Mouse (Mus musculus): ENCODE results near the gene Atp4b. TPM values are rescaled to one million over a fixed set of nuclear protein-coding genes. Genes with fewer than 3 reads are reported as not detected.

Gene Atp4b
- total RNA-seq, 2 experiments from 2014 or later: not detected

- Histone ChIP-seq H3K27ac (no peak overlapping the region), H3K4me3 (no peak overlapping the region)
- no peak for DNase-seq (ENCODE audit: low spot score in 2 of 2)
- TF ChIP-seq CTCF (conservative IDR thresholded peaks at IDR 0.05): no peak
Observed at GRCm38 (mm10) chr8:13360213-13360612, 36.4 kb downstream of the Atp4b start.

GRCm38 (mm10) chr8:13356681-13357080, 39.9 kb downstream of the Atp4b start:
- Histone ChIP-seq H3K27ac (no peak overlapping the region), H3K4me3 (no peak overlapping the region)
- DNase-seq (ENCODE audit: low spot score in 2 of 2): no peak
- peak; percentile 19; the same call in 1 of the 2 replicates for TF ChIP-seq CTCF (conservative IDR thresholded peaks at IDR 0.05)

- Histone ChIP-seq H3K4me3 (no peak overlapping the region), H3K27ac (peak overlapping the region; percentile 39; the same call in 1 of the 2 replicates)
- DNase-seq (ENCODE audit: low spot score in 2 of 2): no peak
- TF ChIP-seq CTCF (conservative IDR thresholded peaks at IDR 0.05): no peak
Observed at GRCm38 (mm10) chr8:13356221-13356620, 40.4 kb downstream of the Atp4b start.

- Histone ChIP-seq H3K27ac (peak overlapping the region; percentile 76), H3K4me3 (no peak overlapping the region)
- no peak for DNase-seq (ENCODE audit: low spot score in 2 of 2)
- no peak for TF ChIP-seq CTCF (conservative IDR thresholded peaks at IDR 0.05)
Observed at GRCm38 (mm10) chr8:13353883-13354282, 42.7 kb downstream of the Atp4b start.

GRCm38 (mm10) chr8:13353155-13353833, 43.3 kb downstream of the Atp4b start:
- DNase-seq (ENCODE audit: low spot score in 2 of 2): no peak
- Histone ChIP-seq H3K27ac (peak overlapping the region; percentile 76), H3K4me3 (no peak overlapping the region)
- no peak for TF ChIP-seq CTCF (conservative IDR thresholded peaks at IDR 0.05)

GRCm38 (mm10) chr8:13352601-13353000, 44.0 kb downstream of the Atp4b start:
- no peak for TF ChIP-seq CTCF (conservative IDR thresholded peaks at IDR 0.05)
- Histone ChIP-seq H3K4me3 (no peak overlapping the region), H3K27ac (peak overlapping the region; percentile 76)
- peak; percentile 32 to 39 for DNase-seq (ENCODE audit: low spot score in 2 of 2)

- no peak overlapping the region for H3K4me3 ChIP-seq
- no peak for TF ChIP-seq CTCF (conservative IDR thresholded peaks at IDR 0.05)
- no peak for DNase-seq (ENCODE audit: low spot score in 2 of 2)
- H3K27ac ChIP-seq: peak overlapping the region; percentile 76; the same call in 1 of the 2 replicates
Observed at GRCm38 (mm10) chr8:13351593-13351992, 45.0 kb downstream of the Atp4b start.

- TF ChIP-seq CTCF (conservative IDR thresholded peaks at IDR 0.05): no peak
Observed at GRCm38 (mm10) chr8:13350052-13350451, 46.6 kb downstream of the Atp4b start.

GRCm38 (mm10) chr8:13343134-13343533, 53.5 kb downstream of the Atp4b start:
- H3K27ac ChIP-seq: no peak overlapping the region
- no peak for TF ChIP-seq CTCF (conservative IDR thresholded peaks at IDR 0.05)
- DNase-seq (ENCODE audit: low spot score in 2 of 2): no peak
- H3K4me3 ChIP-seq: no peak overlapping the region

More at GRCm38 (mm10) chr8:13350052-13350451, 46.6 kb downstream of the Atp4b start:
- Histone ChIP-seq H3K27ac (no peak overlapping the region), H3K4me3 (no peak overlapping the region)
- no peak for DNase-seq (ENCODE audit: low spot score in 2 of 2)

- no peak overlapping the region for H3K4me3 ChIP-seq
- DNase-seq (ENCODE audit: low spot score in 2 of 2): no peak
- H3K27ac ChIP-seq: no peak overlapping the region
- TF ChIP-seq CTCF (conservative IDR thresholded peaks at IDR 0.05): no peak
Observed at GRCm38 (mm10) chr8:13342340-13342739, 54.3 kb downstream of the Atp4b start.

- no peak for DNase-seq (ENCODE audit: low spot score in 2 of 2)
- H3K4me3 ChIP-seq: no peak overlapping the region
- H3K27ac ChIP-seq: no peak overlapping the region
- TF ChIP-seq CTCF (conservative IDR thresholded peaks at IDR 0.05): no peak
Observed at GRCm38 (mm10) chr8:13340650-13341049, 56.0 kb downstream of the Atp4b start.

GRCm38 (mm10) chr8:13339646-13339990, 57.0 kb downstream of the Atp4b start:
- Histone ChIP-seq H3K27ac (peak overlapping the region; percentile 84; the same call in 1 of the 2 replicates), H3K4me3 (peak overlapping the region; percentile 75)
- no peak for DNase-seq (ENCODE audit: low spot score in 2 of 2)
- no peak for TF ChIP-seq CTCF (conservative IDR thresholded peaks at IDR 0.05)

- TF ChIP-seq CTCF (conservative IDR thresholded peaks at IDR 0.05): no peak
- Histone ChIP-seq H3K4me3 (peak overlapping the region; percentile 75), H3K27ac (peak overlapping the region; percentile 84)
- no peak for DNase-seq (ENCODE audit: low spot score in 2 of 2)
Observed at GRCm38 (mm10) chr8:13338901-13339645, 57.6 kb downstream of the Atp4b start.

Data from layer of hippocampus, adult 2 months (tissue).